In the genomic region with DNA sequence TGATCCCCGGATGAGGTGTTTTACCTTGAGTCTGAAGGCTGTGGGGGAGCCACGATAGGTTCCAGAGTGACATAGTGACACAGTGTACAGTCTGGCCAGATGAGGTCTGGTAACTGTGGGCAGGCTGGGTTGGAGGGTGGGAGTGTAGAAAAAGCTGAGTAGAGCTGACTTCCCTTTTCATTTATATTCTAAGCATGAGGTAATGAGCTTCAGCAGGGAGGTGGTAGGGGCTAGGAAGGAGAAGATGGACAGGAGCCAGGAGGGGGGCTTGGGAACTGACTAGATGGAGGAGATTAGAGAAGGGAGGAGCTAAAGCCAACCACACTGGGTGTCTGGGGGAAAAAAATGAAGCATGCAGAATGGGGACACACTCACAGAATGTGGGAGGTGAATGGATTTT, we compare ENCODE assay signal across 21 mouse cellular contexts. TPM values are rescaled to one million over a fixed set of nuclear protein-coding genes. Genes with fewer than 3 reads are reported as not detected.
DNase-seq lines count a peak whose midpoint lies in the region; ATAC-seq lines count a peak whose summit lies in the region.
"Had no signal": no experiment of that assay in that cellular context is flagged by ENCODE, and none has a peak within 500 bp of the region (broad histone marks: within the 10 kb centered on the region; RNA-seq: fewer than 3 reads in every experiment).

No protein-coding gene starts in this region.

- no peak overlapping the region for H3K4me2 ChIP-seq in forebrain, embryonic 13.5 days
- H3K4me2 ChIP-seq in forebrain, embryonic 11.5 days (ENCODE audit: low read depth, low read length, severe bottlenecking): no peak overlapping the region
- H3K4me2 ChIP-seq: heart, embryonic 11.5 days; kidney, embryonic 15.5 days; liver, embryonic 15.5 days; lung, embryonic 15.5 days had no signal

- H3K36me3 ChIP-seq in forebrain, embryonic 13.5 days (ENCODE audit: poor library complexity, severe bottlenecking): peaks cover 5% of the 10 kb centered on the region; the same call in 1 of the 2 replicates
- no peaks in the 10 kb centered on the region for H3K36me3 ChIP-seq in forebrain, embryonic 11.5 days (ENCODE audit: control insufficient read depth, insufficient read depth, low read length)
- H3K36me3 ChIP-seq: hindbrain, embryonic 10.5 days; kidney, embryonic 15.5 days; lung, embryonic 15.5 days; midbrain, embryonic 10.5 days had no signal

- H3K9ac ChIP-seq in forebrain, embryonic 13.5 days: no peak overlapping the region
- no peak overlapping the region for H3K9ac ChIP-seq in forebrain, embryonic 11.5 days (ENCODE audit: low read length)
- H3K9ac ChIP-seq: kidney, embryonic 15.5 days; liver, embryonic 15.5 days; lung, embryonic 15.5 days had no signal

- 66% methylated on average over 2 of the region's 2 CpGs for WGBS in forebrain, embryonic 13.5 days
- 55% methylated on average over 2 of the region's 2 CpGs for WGBS in forebrain, embryonic 11.5 days

- ATAC-seq in forebrain, embryonic 13.5 days: peak; percentile 17; the same call in 1 of the 2 replicates
- ATAC-seq in forebrain, embryonic 11.5 days (replicated peaks; ENCODE audit: low FRiP score): no peak
- ATAC-seq in hematopoietic stem cell, adult 5-6 weeks (replicated peaks in 1 of 2; ENCODE audit: insufficient read depth in 1 of 2, low FRiP score in 2 of 2, low TSS enrichment in 1 of 2, low read depth in 1 of 2, poor library complexity in 2 of 2, severe bottlenecking in 2 of 2): peak; percentile 46 to 66; a peak in 3 of 4 replicates
- ATAC-seq: midbrain, embryonic 16.5 days had no signal

- peaks cover 75% of the 10 kb centered on the region for H3K27me3 ChIP-seq in forebrain, embryonic 13.5 days
- peaks cover 60% of the 10 kb centered on the region for H3K27me3 ChIP-seq in forebrain, embryonic 11.5 days (ENCODE audit: control insufficient read depth, insufficient read depth, low read length)

- peak overlapping the region; percentile 40; the same call in 1 of the 2 replicates for H3K27ac ChIP-seq in forebrain, embryonic 13.5 days
- H3K27ac ChIP-seq in forebrain, embryonic 11.5 days (ENCODE audit: low read depth, low read length): no peak overlapping the region
- H3K27ac ChIP-seq: hindbrain, embryonic 10.5 days; kidney, embryonic 15.5 days; limb, embryonic 10.5 days; liver, embryonic 15.5 days; lung, embryonic 15.5 days; midbrain, embryonic 10.5 days had no signal

- H3K9me3 ChIP-seq in forebrain, embryonic 13.5 days (replicated peaks): no peaks in the 10 kb centered on the region
- H3K9me3 ChIP-seq in forebrain, embryonic 11.5 days (ENCODE audit: control insufficient read depth, low read length): no peaks in the 10 kb centered on the region; the same call in 1 of the 2 replicates
- H3K9me3 ChIP-seq: kidney, embryonic 15.5 days; limb, embryonic 10.5 days; liver, embryonic 15.5 days; lung, embryonic 15.5 days; midbrain, embryonic 10.5 days had no signal

- H3K4me1 ChIP-seq in forebrain, embryonic 13.5 days: peaks cover 40% of the 10 kb centered on the region
- peaks cover 16% of the 10 kb centered on the region for H3K4me1 ChIP-seq in forebrain, embryonic 11.5 days (replicated peaks; ENCODE audit: control insufficient read depth, insufficient read depth, low read length)

- DNase-seq in forebrain, embryonic 11.5 days (ENCODE audit: low spot score): no peak
- DNase-seq in right cerebral cortex, postnatal 10 days (ENCODE audit: low spot score in 2 of 2): peak; percentile 74 to 79
- DNase-seq in right cerebral cortex, postnatal 25 days: no peak
- no peak for DNase-seq in thymus, postnatal 25 days
- DNase-seq in cerebellum, postnatal 36 days: no peak
- DNase-seq: cerebellum, adult 11 months; cerebellum, adult 9-11 months had no signal

- H3K4me3 ChIP-seq in forebrain, embryonic 13.5 days: no peak overlapping the region
- H3K4me3 ChIP-seq in forebrain, embryonic 11.5 days (ENCODE audit: low read depth, low read length): no peak overlapping the region
- H3K4me3 ChIP-seq: hindbrain, embryonic 10.5 days; kidney, embryonic 15.5 days; limb, embryonic 10.5 days; liver, embryonic 15.5 days; lung, embryonic 15.5 days; midbrain, embryonic 10.5 days; myocyte had no signal

RNA-seq across cellular contexts. Expression of gene Rtn4rl2, which starts 17.5 kb away (rescaled TPM):
- polyA plus RNA-seq in forebrain, embryonic 13.5 days (2015; fragmentation: Nextera tagmentation; extraction: Ambion mirVana): 3.6 and 5.6 TPM in 2 replicates
- polyA plus RNA-seq in forebrain, embryonic 11.5 days (2014; fragmentation: Nextera tagmentation; extraction: Ambion mirVana): 5.2 and 6.5 TPM in 2 replicates
- not detected in 2 replicates for total RNA-seq in hematopoietic stem cell, adult 5-6 weeks (2017)

RNA-seq across cellular contexts. Expression of gene Slc43a1, which starts 30.3 kb away (rescaled TPM):
- polyA plus RNA-seq in forebrain, embryonic 13.5 days (2015; fragmentation: Nextera tagmentation; extraction: Ambion mirVana): 5.4 and 7.5 TPM in 2 replicates
- polyA plus RNA-seq in forebrain, embryonic 11.5 days (2014; fragmentation: Nextera tagmentation; extraction: Ambion mirVana): 22.0 and 27.5 TPM in 2 replicates
- total RNA-seq in hematopoietic stem cell, adult 5-6 weeks (2017): 16.4 and 23.5 TPM in 2 replicates

RNA-seq across cellular contexts. Expression of gene Timm10, which starts 42.2 kb away (rescaled TPM):
- 58.0 and 62.5 TPM in 2 replicates for polyA plus RNA-seq in forebrain, embryonic 13.5 days (2015; fragmentation: Nextera tagmentation; extraction: Ambion mirVana)
- polyA plus RNA-seq in forebrain, embryonic 11.5 days (2014; fragmentation: Nextera tagmentation; extraction: Ambion mirVana): 43.0 and 43.4 TPM in 2 replicates
- total RNA-seq in hematopoietic stem cell, adult 5-6 weeks (2017): 20.7 and 27.7 TPM in 2 replicates

RNA-seq across cellular contexts. Expression of gene Smtnl1, which starts 46.5 kb away (rescaled TPM):
- polyA plus RNA-seq in forebrain, embryonic 13.5 days (2015; fragmentation: Nextera tagmentation; extraction: Ambion mirVana): 0.09 TPM in 1 of 2 replicates, not detected in the other
- not detected in 2 replicates for polyA plus RNA-seq in forebrain, embryonic 11.5 days (2014; fragmentation: Nextera tagmentation; extraction: Ambion mirVana)
- total RNA-seq in hematopoietic stem cell, adult 5-6 weeks (2017): 1.1 TPM in 2 replicates
- total RNA-seq: adrenal gland, postnatal 36 days had no signal
- polyA plus RNA-seq: gonadal fat pad, adult 2 months; midbrain, embryonic 10.5 days; midbrain, embryonic 16.5 days; neural tube, embryonic 14.5 days had no signal

Comparison
In these comparisons a context has a peak if more than half of its experiments do, and no peak if none do; other contexts are left out.
1. DNase-seq: peak in right cerebral cortex, postnatal 10 days (2 of 2); none in forebrain, embryonic 11.5 days (single experiment), right cerebral cortex, postnatal 25 days (single experiment), thymus, postnatal 25 days (single experiment) and cerebellum, postnatal 36 days (0 of 2).